Mouse (Mus musculus) forelimb bud, embryonic 11.5 days (tissue): Measurements from ENCODE around the gene Begain.

Source experiments
- DNase-seq: peaks from one replicate; pipeline ENCODE4 v3.0.0-alpha.2; 2012; ENCODE audit warnings: low read depth, low spot score

Begain gene

GRCm38 (mm10) chr12:109068167-109068653 lies at the start of gene Begain:
Gene Begain (minus strand): TSS chr12:109068217.
- DNase-seq = no peak

- no peak for DNase-seq
These were observed 47.7 kb upstream of the Begain start for GRCm38 (mm10) chr12:109115707-109116106.

- DNase-seq = no peak
These were observed 47.1 kb upstream of the Begain start for GRCm38 (mm10) chr12:109115161-109115560.

GRCm38 (mm10) chr12:109112996-109113592 lies 45.1 kb upstream of the Begain start:
- DNase-seq = peak; percentile 29

GRCm38 (mm10) chr12:109112354-109112995 lies 44.5 kb upstream of the Begain start:
- DNase-seq = peak; percentile 11

GRCm38 (mm10) chr12:109108911-109109310 lies 40.9 kb upstream of the Begain start:
- DNase-seq = no peak

- no peak for DNase-seq
These were observed 32.4 kb upstream of the Begain start for GRCm38 (mm10) chr12:109100381-109100780.

- no peak for DNase-seq
These were observed 22.6 kb upstream of the Begain start for GRCm38 (mm10) chr12:109090456-109091130.

- no peak for DNase-seq
These were observed 22.0 kb upstream of the Begain start for GRCm38 (mm10) chr12:109090041-109090440.

- DNase-seq = no peak
These were observed 18.1 kb upstream of the Begain start for GRCm38 (mm10) chr12:109086111-109086510.

GRCm38 (mm10) chr12:109085674-109086073 lies 17.7 kb upstream of the Begain start:
- no peak for DNase-seq

- no peak for DNase-seq
These were observed 17.0 kb upstream of the Begain start for GRCm38 (mm10) chr12:109085046-109085445.

GRCm38 (mm10) chr12:109083476-109083875 lies 15.5 kb upstream of the Begain start:
- no peak for DNase-seq

GRCm38 (mm10) chr12:109077036-109077435 lies 9.0 kb upstream of the Begain start:
- no peak for DNase-seq

- no peak for DNase-seq
These were observed 6.8 kb upstream of the Begain start for GRCm38 (mm10) chr12:109074777-109075285.

- no peak for DNase-seq
These were observed 6.1 kb upstream of the Begain start for GRCm38 (mm10) chr12:109074106-109074505.

GRCm38 (mm10) chr12:109071248-109071647 lies 3.2 kb upstream of the Begain start:
- DNase-seq = no peak

GRCm38 (mm10) chr12:109069751-109070150 lies 1.7 kb upstream of the Begain start:
- no peak for DNase-seq

- no peak for DNase-seq
These were observed 721 bp upstream of the Begain start for GRCm38 (mm10) chr12:109068738-109069137.

GRCm38 (mm10) chr12:109067561-109068135 lies 369 bp downstream of the Begain start:
- DNase-seq = peak; percentile 46

GRCm38 (mm10) chr12:109058660-109059059 lies 9.4 kb downstream of the Begain start:
- DNase-seq = no peak

- no peak for DNase-seq
These were observed 10.3 kb downstream of the Begain start for GRCm38 (mm10) chr12:109057736-109058135.
